Mouse (Mus musculus): ENCODE measurements around the gene Gm21188.
"Not testable (repeated sequence)": the region's sequence is repeated elsewhere in the genome, so short reads cannot be mapped to it uniquely, and the experiment has no call there.

GRCm38 (mm10) chr13:120048186-120048585, 3.8 kb downstream of the Gm21188 start:
- not testable (repeated sequence) for TF ChIP-seq CTCF, EP300 (IDR thresholded peaks at IDR 0.05; ENCODE audit: low read depth)

Measured in liver, embryonic 14.5 days (tissue).